Mouse (Mus musculus): ENCODE measurements at regions not wholly inside any gene's neighbourhood (a gene's known extent, or its start where the extent isn't known, plus 50 kb on each side); places are given as distances from the start of the nearest gene placed in this dataset.
A peak's percentile ranks its signal among the peaks of the same experiment; 100 is the strongest.

GRCm38 (mm10) chr13:18485080-18485479 lies 87.6 kb upstream of the Pou6f2 start:
- no peak for ATAC-seq
- Histone ChIP-seq H3K4me2 (no peak overlapping the region), H3K9ac (no peak overlapping the region), H3K9me3 (replicated peaks) (no peaks in the 10 kb centered on the region), H3K36me3 (ENCODE audit: poor library complexity, severe bottlenecking) (no peaks in the 10 kb centered on the region), H3K4me3 (no peak overlapping the region), H3K27ac (no peak overlapping the region), H3K4me1 (no peaks in the 10 kb centered on the region), H3K27me3 (no peaks in the 10 kb centered on the region)
- 79% methylated on average over 1 of the region's 1 CpGs for WGBS

DNA sequence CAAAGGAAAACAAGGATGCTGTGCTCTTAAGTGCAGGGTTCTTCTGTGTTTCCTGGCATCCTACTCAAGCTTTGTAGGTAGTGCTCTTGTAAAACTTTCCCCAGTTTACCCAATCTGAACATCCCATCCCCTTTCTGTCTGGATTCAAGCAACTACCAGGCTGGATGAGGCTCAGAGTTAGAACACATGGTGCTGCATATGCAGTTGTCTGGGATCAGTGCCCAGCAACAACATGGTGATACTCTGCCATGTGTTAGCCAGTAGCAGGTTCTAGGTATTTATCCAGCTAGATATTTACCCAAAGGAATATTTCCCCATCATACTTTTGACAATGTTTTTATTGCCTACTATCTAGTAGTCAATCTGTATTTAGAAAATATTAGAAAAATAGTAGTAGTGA lies 78.8 kb upstream of the Pou6f2 start:
- H3K27me3 ChIP-seq: no peaks in the 10 kb centered on the region
- no peaks in the 10 kb centered on the region for H3K9me3 ChIP-seq (replicated peaks)
- H3K36me3 ChIP-seq (ENCODE audit: poor library complexity, severe bottlenecking): no peaks in the 10 kb centered on the region
- no peak overlapping the region for H3K27ac ChIP-seq
- ATAC-seq: no peak; the same call in 1 of the 2 replicates
- H3K4me1 ChIP-seq: no peaks in the 10 kb centered on the region
- H3K9ac ChIP-seq: no peak overlapping the region
- no peak overlapping the region for H3K4me3 ChIP-seq
- no peak overlapping the region for H3K4me2 ChIP-seq

DNA sequence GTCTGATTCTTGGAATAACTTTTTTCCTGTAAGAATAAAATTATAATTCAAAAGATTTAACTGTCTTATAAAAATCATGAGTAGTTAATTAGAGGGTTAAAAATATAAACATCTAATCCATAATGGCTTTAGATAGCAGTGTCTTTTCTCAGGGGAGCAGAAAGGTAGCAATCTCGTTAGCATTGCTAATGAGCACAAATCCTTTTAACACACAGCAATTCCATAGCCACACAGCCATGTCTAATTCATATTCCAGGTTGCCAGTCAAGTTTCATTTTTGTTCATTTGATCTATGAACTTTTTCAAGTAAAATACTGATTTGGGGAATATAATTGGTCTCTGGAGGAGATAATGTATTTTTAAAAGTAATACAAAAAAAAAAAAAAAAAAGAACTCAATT lies 74.0 kb upstream of the Pou6f2 start:
- Histone ChIP-seq H3K27ac (no peak overlapping the region), H3K27me3 (no peaks in the 10 kb centered on the region), H3K4me2 (no peak overlapping the region), H3K9ac (no peak overlapping the region), H3K36me3 (ENCODE audit: poor library complexity, severe bottlenecking) (no peaks in the 10 kb centered on the region), H3K9me3 (replicated peaks) (no peaks in the 10 kb centered on the region), H3K4me1 (no peaks in the 10 kb centered on the region), H3K4me3 (no peak overlapping the region)
- WGBS: 21% methylated on average over 1 of the region's 1 CpGs
- ATAC-seq: no peak

DNA sequence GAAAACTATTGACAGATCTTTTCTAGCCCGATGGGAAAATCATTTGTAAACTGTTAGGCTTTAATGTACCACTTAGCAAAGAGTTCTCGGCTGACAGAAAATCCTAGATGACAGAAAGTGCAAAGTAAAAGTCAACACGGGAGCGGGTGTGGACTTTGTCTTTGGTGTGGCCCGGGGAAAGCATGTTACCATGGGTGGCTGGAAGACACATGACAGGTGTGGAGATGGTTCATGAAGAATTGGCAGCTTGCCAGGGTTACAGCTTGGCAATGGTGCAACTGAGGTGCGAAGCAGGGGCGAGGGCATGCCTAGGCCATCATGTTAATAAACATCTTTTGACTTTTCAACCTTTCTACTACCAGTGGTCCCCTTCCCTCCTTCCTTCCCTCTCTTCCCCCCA lies 68.4 kb upstream of the Pou6f2 start:
- no peaks in the 10 kb centered on the region for H3K27me3 ChIP-seq
- no peaks in the 10 kb centered on the region for H3K9me3 ChIP-seq (replicated peaks)
- no peaks in the 10 kb centered on the region for H3K36me3 ChIP-seq (ENCODE audit: poor library complexity, severe bottlenecking)
- H3K4me1 ChIP-seq: no peaks in the 10 kb centered on the region
- 88% methylated on average over 7 of the region's 7 CpGs for WGBS
- H3K27ac ChIP-seq: no peak overlapping the region
- no peak overlapping the region for H3K9ac ChIP-seq
- ATAC-seq: no peak
- H3K4me2 ChIP-seq: no peak overlapping the region
- H3K4me3 ChIP-seq: no peak overlapping the region

DNA sequence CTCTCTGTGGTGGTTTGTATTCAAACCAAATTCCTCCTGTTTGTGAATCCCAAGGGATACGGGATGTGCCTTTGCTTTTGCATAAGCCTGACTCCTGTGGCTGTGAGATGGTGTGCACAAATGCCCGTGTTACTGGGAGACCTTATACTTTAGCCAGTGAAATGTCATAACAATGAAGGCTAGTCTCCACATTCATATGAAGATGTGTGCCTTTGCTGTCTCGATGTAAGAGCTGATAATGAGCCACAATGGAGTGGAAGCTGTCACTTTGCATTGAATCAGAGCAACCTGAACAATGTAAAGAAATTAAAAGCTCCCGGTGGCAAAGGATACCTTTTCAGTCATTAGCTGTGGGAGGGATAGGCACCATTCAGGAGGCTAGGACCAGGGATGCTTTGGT lies 64.7 kb upstream of the Pou6f2 start:
- peaks cover 7% of the 10 kb centered on the region for H3K4me1 ChIP-seq
- H3K27me3 ChIP-seq: no peaks in the 10 kb centered on the region
- no peak overlapping the region for H3K4me3 ChIP-seq
- H3K36me3 ChIP-seq (ENCODE audit: poor library complexity, severe bottlenecking): no peaks in the 10 kb centered on the region
- H3K4me2 ChIP-seq: no peak overlapping the region
- WGBS: 7% methylated on average over 4 of the region's 4 CpGs
- no peak overlapping the region for H3K9ac ChIP-seq
- no peak overlapping the region for H3K27ac ChIP-seq
- no peak for ATAC-seq
- H3K9me3 ChIP-seq (replicated peaks): no peaks in the 10 kb centered on the region

GRCm38 (mm10) chr13:18457337-18458236 lies 60.1 kb upstream of the Pou6f2 start:
- no peaks in the 10 kb centered on the region for H3K36me3 ChIP-seq (ENCODE audit: poor library complexity, severe bottlenecking)
- H3K27ac ChIP-seq: no peak overlapping the region
- no peak overlapping the region for H3K4me2 ChIP-seq
- WGBS: 33% methylated on average over 14 of the region's 14 CpGs
- no peak overlapping the region for H3K4me3 ChIP-seq
- no peaks in the 10 kb centered on the region for H3K27me3 ChIP-seq
- H3K4me1 ChIP-seq: peaks cover 7% of the 10 kb centered on the region
- no peaks in the 10 kb centered on the region for H3K9me3 ChIP-seq (replicated peaks)
- peak; percentile 75; the same call in 1 of the 2 replicates for ATAC-seq
- no peak overlapping the region for H3K9ac ChIP-seq

Measured in forebrain, embryonic 13.5 days (tissue).